Mouse (Mus musculus): ENCODE measurements around the gene Ermap.
A peak's percentile ranks its signal among the peaks of the same experiment; 100 is the strongest.

The Ermap gene

DNA sequence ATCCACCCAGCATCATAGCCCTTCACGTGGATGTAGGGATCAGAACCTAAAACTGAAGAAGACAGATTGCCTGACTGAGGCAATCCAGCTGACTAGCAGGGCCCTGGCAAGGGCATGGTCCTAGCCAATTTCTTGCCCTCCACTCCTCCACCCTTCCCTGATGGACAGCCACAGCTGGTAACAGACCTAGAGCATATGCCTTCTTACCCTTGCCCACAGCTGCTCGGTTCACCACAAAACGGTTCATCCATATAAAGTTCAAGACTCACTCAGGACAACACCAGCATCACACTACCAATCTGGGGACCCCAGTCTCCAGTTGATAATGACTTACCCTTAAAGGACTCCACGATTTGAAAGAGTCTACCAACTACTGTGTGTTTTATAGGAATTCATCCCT, 4.0 kb downstream of the Ermap start:
- DNase-seq (ENCODE audit: low spot score in 2 of 2) = no peak

DNA sequence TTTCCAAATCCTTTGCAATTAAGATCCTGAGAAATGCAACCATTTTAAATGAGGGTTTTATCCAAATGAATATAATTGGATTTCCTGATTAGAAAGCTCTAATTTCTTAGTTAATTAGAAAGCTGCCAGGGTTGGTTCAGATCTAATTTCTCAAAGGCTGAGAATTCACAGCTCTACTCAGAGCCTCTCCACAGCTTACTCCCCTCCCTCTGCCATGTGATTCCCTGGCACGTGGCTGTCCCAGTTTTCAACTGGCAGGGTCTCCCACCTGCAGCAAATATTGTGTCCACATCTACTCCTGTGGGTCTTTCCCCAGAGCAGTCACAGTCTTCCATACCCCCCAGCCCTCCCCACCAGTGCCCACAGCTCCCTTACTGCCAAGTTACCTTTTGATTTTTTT, 6.3 kb downstream of the Ermap start:
- DNase-seq (ENCODE audit: low spot score in 2 of 2) = no peak

DNA sequence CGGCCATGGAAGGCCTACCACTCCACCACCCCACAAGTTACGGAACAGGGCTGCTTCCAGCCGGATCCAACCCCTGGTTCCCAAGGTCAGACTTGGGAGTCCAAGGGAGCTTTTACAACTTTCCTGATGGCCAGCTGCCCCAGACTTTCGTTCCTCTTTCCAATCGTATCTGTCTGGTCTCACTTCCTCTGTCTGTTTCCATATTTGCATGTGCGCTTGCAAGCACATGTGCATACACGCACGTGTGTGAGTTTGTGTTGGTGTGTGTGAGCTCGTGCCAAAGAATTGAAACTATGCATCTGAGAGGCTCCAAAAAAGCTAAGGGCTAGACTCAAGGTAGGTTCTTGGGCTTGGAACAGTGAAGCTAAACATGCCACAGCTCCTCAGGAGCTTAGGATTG, 8.4 kb downstream of the Ermap start:
- DNase-seq (ENCODE audit: low spot score in 2 of 2) = no peak

DNA sequence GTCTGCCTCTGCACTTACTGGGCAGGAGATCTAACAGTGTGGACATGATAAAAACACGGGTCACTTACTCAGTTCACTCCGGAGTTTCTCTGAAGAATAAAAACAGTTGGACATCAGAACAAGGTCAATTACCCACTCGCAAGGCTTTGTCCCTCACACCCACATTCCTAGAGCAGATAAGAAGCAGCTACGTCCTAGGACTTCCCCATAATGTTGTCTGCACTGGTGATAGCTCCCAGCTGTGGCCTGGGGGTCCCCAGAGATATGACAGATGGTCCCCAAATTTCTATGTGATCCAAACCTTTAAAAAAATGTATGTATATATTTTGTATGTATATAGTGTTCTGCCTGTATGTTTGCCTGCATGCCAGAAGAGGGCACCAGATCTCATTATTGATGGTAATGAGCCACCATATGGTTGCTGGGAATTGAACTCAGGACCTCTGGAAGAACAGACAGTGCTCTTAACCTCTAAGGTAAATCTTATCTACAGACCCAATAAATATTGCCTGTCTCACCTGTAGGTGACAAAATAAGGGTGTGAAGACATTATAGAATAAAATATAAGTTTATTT, 9.6 kb downstream of the Ermap start:
- DNase-seq (ENCODE audit: low spot score in 2 of 2) = no peak

DNA sequence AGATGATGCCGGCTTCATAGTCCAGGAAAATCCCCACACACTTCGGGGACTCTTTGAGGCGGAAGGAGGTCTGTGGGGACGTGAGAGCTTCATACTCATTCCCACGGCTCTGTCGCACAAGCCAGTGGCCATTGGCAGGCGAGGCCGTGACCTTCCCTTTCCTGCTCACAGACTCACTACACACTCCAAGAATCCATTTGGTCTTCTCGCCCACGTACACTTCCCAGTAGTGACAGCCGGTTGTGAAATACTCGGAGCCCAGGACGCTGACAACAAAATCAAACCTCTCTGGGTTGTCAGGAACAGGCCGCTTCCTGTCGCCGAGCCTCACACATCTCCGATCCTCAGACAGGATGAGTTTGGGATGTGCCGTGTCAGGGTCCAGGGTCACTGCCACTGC, 11.5 kb downstream of the Ermap start:
- no peak for DNase-seq (ENCODE audit: low spot score in 2 of 2)

DNA sequence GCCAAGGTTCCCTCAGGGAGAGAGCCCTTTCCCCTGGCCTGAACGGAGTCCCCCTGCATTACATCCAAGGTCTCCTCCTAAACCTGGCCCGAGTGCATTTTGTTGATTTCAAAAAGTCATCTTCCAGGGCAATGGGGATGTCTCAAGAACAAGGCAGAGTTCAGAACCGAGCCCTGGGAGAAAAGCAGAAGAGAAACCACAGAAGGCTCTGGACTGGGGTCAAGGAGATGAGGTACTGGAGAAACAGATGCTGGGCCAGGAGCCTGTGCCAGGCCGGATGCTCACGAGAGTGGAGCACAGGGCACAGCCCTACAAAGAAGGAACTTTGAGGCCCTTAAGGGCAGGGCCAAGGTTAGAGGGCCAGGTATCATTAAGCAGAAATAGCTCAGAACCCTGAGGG, 12.1 kb downstream of the Ermap start:
- DNase-seq (ENCODE audit: low spot score in 2 of 2) = no peak

DNA sequence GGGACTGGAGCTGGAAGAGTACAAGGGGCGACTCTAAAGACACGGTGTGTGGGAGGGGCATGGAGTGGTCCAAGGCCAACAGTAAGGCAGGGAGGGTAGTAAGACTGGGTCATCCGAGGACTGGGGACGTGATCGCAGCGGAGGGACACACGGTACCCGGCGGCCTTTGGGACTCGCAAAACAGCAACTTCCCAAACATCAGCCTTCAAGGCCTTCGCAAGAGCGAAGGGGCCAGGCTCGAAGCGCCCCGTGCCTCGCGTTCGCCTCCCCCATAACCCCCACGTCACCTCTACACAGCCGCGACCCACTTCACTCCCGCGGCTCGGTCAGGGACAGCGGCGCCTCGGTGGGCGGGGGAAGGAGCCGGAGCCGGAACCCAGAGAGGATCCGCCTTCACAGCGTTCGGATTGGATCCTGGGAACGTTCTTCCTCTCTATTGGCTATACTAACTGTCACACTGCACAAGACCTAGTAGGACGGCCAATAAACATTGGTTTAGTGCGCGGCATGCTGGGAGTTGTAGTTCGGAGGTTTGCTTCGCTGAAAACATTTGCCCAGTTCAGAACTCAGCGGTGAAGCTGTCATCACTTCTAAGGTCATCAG, 15.9 kb downstream of the Ermap start, which contains the start of gene Zfp691:
Gene Zfp691 (minus strand): TSS at position 345 of the 603 bp plus-strand sequence.
- DNase-seq (ENCODE audit: low spot score in 2 of 2) = peak; percentile 88 to 92

DNA sequence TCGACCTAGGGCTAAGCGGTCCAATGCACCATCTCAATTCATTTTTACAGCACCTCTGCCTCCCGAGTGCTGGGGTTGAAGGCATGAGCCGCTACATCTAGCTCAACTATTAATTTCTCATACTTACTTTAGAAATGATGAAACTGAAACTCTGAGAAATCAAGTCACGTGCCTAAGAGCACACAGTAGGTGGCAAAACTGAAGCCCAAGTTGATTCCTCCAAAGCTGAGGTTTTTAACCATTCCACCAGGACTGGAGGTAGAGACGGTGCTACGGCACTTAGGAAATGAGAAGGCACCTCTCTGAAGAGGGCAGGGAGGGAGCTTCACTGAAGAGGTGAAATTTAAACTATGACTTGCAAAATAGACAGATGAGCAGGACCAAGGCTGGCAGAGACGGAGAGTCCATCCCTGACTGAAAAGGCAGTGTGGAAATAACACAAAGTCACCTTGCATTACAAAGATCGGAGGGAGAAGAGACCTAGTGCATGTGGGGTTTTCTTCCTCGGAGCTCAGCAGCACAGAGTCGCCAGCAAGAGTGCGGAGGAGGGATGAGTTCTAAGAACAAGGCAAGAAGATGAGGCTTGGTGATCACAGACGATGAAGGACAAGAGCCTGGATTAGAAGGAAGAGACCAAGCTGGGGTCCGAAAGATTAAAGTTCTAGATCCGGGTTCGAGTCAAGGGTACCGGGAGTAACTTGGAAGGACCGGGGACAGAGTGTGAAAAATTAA, 16.7 kb downstream of the Ermap start:
- no peak for DNase-seq (ENCODE audit: low spot score in 2 of 2)

- peak; percentile 60 to 64 for DNase-seq (ENCODE audit: low spot score in 2 of 2)
These were observed 22.1 kb downstream of the Ermap start for GRCm38 (mm10) chr4:119167663-119168062.

DNA sequence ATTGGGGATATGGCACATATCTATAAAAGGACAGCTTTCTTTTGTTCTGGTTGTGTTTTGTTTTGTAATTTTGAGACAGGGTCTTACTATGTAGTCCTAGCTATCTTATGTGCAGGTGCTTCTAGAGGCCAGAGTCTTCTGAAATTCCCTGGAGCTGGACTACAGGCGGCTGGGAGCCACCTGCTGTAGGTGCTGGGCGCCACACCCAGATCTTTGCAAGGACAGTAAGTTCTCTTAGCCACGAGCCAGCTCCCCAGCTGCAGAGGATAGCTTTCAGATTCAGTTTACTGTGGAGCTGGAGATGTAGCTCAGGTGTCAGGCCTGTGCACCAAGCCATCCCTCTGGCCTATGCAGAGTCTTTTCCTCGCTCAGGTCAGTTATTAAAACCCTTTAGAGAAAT, 22.7 kb downstream of the Ermap start:
- DNase-seq (ENCODE audit: low spot score in 2 of 2) = no peak

DNA sequence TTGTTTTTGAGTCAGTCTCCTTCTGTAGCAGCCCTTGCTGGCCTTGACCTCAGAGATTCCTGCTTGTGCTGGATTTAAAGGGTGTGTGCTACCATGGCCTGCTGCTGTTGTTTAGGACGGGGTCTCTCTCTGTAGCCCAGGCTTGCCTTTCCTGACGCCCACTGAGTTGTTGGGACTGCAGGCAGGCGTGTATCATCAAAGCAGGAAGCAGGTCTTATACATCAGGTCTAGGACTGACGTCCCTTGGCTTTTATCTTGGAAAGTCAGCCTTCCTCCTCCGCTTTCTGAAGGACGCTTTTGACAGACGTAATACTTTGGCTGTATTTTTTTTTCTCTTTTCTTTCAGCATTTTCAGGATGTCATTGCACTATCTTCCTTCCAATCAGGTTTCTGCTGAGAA, 23.9 kb downstream of the Ermap start:
- DNase-seq (ENCODE audit: low spot score in 2 of 2) = no peak

DNA sequence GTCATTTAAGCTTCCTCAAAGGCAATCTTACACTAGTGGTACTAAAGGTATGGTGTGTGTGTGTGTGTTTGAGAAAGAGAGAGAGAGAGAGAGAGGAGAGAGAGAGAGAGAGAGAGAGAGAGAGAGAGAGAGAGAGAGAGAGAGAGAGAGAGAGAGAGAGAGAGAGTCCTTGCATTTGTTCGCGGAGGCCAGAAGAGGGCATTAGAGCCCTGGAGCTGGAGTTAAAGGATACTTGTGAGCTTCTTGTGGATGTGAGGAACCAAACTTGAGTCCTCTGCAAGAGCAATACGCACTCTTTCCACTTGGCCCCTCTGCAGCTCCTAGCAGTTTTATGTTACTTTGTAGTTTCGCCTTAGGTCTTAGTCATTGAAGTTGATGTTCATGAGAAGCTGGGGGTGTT, 26.8 kb downstream of the Ermap start:
- no peak for DNase-seq (ENCODE audit: low spot score in 2 of 2)

DNA sequence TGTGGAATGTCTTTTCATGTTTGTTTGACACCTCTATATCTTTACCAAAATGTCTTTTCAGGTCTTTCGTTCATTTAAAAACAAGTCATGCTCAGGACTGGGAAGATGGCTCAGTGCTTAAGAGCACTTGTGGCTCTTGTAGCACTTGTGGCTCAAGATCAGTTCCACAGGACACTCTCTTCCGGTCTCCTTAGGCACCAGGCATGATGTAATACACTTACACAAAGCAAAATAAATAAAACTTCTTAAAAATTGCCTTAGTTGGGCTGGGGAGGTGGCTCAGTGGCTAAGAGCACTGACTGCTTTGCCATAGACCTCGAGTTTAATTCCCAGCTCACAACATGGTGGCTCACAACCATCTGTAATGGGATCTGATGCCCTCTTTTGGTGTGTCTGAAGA, 28.5 kb downstream of the Ermap start:
- DNase-seq (ENCODE audit: low spot score in 2 of 2) = no peak

GRCm38 (mm10) chr4:119157891-119158290, 31.9 kb downstream of the Ermap start:
- no peak for DNase-seq (ENCODE audit: low spot score in 2 of 2)

DNA sequence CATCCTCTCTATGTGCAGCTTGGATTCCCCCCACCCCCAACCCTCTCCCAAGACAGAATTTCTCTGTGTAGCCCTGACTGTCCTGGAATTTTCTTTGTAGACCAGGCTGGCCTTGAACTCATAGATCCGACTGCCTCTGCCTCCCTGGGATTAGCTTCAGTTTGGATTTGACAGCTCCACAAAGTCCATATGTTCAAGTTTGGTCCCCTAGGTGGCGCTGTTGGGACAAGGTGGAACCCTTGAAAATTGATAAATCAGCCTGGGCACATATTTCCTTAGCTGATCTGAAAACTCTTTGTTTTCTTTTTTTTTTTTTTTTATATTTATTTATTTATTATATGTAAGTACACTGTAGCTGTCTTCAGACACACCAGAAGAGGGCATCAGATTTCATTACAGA, 32.6 kb downstream of the Ermap start:
- peak in 1 of 2 experiments; percentile 47 for DNase-seq (ENCODE audit: low spot score in 2 of 2)

DNA sequence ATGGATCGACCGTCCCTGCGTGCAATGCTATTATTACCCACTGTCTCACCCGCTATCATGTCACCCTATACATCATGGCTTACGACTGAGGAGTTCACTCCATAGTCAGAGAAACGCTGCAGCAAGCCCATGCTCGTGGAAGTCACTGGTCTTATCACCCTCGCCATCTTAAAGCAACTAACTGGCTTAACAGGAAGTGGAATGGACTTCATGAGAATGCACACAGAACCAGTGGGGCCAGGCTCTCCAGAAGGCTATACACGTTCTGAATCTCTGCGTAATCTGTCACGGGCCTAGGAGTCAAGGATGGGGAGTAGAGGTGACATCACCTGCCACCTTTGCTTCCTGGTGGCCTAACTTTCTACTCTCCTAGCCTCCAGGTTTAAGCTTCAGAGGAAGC, 41.1 kb downstream of the Ermap start:
- DNase-seq (ENCODE audit: low spot score in 2 of 2) = peak in 1 of 2 experiments; percentile 52

DNA sequence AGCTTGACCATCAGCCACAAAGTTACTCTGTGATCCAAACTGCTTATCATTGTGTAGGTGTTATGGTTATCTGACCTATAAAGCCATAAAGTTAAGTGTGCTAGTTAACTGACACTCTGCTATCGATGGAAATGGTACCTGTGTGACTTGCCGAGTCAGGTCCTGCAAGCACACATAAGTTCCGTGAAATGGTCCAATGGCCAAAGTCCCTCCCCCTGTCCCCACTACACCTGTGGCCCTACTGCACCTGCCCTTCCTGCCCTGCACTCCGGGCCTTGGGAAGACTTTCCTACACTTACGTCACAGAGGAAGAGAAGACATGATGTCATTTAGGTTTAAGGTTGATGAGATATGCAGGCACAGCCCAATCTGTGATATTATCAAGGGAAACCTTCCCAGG, 42.5 kb downstream of the Ermap start:
- DNase-seq (ENCODE audit: low spot score in 2 of 2) = no peak

GRCm38 (mm10) chr4:119146816-119147215, 43.0 kb downstream of the Ermap start:
- DNase-seq (ENCODE audit: low spot score in 2 of 2) = no peak

DNA sequence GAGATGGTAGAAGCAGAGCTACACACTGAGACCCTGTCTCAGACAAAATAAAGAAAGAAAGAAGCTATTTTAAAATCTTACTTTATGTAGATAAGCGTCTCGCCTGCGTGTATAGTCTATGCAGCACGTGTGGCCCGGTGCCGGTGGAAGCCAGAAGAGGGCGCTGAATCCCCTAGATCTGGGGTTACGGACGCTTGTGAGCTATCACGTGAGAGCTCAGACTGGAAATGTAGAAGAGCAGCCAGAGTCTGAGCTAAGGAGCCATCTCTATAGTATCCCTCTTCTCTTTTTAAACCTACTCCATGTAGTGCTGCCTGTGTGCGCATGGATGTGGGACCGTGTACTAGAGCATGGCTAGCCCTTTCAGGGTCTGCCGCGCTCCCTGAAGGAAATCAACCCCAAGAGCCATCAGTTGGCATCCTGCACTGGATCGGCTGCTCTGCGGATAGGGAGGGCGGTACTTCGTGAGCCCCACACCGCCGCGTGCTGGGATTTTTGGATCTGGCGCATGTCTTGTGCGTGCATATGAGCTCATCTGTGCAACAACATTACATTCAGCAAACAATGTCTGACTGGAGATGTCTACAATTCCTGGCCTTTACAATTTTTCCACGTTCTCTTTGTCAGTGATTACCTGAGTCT, 47.5 kb downstream of the Ermap start:
- no peak for DNase-seq (ENCODE audit: low spot score in 2 of 2)

- DNase-seq (ENCODE audit: low spot score in 2 of 2) = no peak
These were observed 48.6 kb downstream of the Ermap start for GRCm38 (mm10) chr4:119141191-119141590.

- no peak for DNase-seq (ENCODE audit: low spot score in 2 of 2)
These were observed 49.7 kb downstream of the Ermap start for GRCm38 (mm10) chr4:119140126-119140525.

DNA sequence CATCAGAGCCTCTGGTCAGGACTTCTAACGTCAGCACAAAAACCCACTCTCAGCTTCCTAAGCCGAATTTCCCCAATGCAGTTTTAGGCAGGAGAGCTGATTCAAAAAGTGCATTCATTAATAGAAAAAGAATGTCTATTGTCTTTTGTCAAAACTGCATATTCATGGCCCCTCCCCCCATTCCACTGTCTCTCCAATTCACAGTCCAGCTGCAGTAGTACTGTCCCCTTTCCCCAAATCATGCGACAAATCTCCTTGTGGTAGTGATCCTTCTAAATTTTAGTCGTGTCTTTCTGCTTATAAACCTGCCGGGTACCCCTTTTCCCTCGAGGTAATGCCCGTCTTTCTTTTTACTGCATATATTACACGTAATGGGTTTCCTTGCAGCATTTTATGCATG, 51.0 kb downstream of the Ermap start:
- no peak for DNase-seq (ENCODE audit: low spot score in 2 of 2)

- DNase-seq (ENCODE audit: low spot score in 2 of 2) = peak; percentile 55 to 63
These were observed 51.6 kb downstream of the Ermap start for GRCm38 (mm10) chr4:119138171-119138570.
